Mouse (Mus musculus) retina, postnatal 7 days (tissue): ENCODE results near the gene Tes3-ps.

ENCODE experiments used
- DNase-seq: peaks from one replicate; pipeline ENCODE4 v3.0.0-alpha.2; 2012; ENCODE audit warnings: low read depth, low spot score

Gene Tes3-ps

DNA sequence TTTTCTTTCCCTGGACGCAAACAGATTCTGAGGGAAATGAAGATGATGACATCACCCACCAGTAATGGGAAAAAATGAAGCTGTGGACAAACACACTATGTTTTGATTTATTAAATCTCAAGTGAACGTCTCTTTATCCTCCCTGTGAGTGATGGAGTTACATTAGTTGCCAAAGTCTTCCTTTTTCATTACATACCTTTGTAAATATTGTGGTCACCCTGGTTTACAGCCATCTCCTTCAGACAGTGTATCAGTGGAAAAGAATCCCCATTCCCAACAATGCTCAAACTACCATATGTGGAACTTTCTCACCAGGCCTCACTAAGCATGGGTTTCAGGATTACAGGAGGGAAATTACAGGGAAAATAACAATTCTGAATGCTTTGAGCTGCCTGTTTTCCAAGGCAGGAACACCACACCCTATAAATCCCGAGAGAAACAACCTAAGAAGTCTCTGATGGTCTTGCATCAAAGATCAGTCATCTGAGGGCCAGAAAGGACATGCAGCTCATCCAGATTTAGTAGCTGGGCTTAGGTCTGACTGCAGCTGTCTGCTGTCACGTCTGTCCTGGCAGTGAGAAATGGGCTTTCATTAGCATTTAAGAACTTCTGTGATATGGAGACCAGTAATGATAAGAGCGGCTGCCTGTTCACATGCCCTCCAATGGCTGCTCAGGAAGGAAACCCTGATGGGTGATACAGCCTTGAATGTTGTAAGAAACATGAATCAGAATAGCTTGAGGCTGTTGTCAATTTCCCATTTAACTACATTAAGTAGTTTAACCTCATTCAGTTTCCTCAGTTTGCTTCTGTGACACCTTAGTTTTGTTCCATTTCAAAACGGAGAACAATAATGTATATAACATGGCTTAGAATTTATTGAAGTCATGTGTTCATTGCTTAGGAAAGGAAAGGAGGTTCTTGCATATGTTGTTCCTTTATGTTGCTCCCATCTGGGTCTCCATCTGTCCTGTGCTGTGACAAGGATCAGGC lies at the start of gene Tes3-ps:
Tes3-ps (plus strand) TSS at position 943 of the 993 bp plus-strand sequence.
- DNase-seq: no peak

DNA sequence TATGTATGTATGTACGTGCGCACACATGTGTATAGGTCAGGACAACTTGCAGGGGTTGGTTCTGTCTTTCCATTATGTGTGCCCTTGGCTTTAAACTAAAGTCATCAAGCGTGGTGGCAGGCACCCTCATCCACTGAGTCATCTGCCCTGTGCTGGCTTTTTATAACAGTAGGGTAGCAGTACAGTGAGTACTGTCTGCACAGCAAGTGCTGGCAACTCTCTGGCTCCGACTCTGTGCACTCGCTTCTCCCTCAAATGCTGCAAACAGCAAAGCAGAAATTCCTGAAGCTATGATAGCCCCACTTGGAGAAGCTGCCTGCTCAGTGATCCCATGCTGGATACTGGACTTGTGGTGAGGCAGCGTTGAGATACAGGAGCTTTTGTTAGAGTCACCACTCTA lies 48.7 kb upstream of the Tes3-ps start:
- no peak for DNase-seq

DNA sequence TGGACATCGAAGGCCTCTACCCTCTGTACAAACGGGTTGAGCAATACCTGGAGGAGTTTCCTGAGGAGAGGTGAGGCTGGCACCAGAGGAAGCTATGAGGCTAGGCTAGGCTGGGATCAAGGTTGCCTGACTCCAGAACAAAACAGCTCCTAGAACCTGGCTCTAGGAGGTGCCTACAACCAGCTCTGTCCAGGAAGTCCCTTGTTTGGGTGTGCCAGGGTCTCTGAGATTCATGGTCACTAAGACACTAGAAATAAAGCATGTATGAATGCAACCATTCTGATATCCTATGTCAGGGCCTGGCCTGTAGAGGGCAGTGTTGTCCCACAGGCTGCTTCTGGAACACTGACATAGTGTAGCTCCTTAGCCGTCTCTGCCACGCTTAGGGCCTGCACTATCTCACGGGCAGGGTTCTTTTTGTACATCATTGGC lies 43.8 kb upstream of the Tes3-ps start:
- peak; percentile 66 for DNase-seq

DNA sequence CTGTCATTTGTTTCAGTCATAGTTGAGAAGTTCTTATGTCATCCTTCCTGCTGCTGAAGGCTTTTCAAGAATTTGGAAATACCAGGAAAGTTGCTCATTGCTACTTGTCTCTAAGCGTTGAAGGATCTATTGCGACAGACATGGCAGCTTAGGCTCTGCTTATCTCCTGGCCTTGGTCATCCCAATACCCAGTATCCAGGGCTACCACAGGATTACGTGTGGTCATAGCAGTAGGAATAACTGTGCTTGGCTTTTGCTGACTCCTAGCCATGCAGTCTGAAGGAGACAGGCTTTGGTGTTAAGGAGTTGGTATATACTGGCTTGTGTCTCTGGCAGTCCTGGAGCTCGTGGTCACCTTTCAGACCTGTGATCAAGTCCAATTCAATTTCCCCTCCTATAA lies 32.8 kb upstream of the Tes3-ps start:
- DNase-seq: no peak

DNA sequence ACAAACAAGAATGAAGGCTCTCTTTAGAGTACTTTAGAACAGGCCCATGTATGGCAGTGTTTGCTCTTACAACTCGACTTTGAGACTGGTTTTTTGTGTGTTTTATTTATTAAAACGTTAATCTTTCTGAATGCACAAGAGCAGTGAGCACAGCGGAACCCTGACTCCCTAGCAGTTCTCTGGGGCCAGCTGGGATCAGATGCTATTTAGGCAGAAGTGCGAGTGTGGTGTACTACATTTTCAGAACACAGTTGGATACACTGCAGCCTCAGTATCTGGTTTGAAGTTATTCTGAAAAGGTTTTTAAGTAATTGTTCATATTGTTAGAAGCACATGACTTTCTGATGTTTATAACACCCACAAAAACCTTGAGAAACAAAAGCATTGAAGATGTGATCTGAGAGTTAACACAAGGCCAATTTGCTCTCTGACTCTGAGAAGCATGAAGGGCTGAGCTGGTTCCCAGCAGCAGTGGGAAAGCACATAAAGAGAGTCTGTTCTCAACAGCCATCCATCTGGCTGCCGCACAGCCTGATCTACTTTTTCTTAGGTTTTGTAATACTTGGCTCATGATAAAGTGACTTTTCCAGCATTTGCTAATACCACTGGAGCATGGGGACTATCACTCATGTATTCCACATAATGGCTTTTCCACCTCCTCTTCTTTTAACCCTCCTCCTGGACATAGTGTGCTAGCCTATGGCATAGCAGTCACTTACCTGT lies 32.3 kb upstream of the Tes3-ps start:
- DNase-seq: no peak

DNA sequence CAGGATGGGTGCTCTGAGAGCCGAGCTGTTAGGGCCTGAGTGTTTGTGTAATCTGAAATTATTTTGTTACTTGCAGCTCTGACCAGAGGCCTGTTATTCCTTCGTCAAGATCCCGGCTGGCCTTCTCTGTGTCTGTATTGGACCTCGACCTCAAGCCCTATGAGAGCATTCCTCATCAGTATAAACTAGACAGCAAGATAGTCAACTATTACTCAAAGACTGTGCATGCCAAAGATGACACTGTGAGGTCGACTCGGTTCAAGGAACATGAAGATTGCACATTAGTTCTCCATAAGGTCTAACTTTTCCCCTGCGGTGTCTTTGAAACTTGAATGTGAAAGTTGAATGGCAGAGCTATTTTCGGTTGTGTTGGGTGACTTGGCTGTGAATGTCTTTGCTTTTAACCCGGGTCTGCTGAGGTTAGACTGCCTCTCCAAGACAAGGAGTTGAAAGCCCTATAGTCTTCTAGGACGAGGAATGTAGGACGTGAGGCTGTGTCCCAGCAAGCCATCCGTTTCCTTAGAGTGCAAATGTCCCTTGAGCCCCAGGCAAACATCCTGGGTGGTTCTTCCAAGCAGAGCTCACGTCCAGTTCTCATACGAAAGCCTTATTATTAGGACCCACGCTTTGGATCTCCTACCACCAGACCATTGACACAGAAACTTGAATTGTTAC lies 31.5 kb upstream of the Tes3-ps start:
- DNase-seq: no peak

DNA sequence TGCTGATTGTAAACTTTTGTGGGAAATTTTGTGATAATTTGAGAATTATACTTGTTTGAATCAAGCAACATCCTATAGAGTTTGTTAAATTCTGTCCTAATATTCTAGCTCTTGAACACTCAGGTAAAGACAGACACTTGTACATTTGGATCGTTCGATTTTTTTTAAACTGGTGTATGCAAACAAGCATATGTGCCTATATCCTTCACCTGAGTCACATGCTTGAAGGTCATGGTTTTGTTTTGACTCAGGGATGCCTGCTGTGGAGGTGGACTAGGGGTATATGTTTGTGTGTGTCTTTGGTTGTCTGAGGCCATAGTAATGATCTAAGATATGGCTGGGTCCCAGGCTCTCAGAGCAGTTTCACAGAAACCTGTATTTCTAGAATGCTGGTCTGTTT lies 30.2 kb upstream of the Tes3-ps start:
- DNase-seq: no peak

DNA sequence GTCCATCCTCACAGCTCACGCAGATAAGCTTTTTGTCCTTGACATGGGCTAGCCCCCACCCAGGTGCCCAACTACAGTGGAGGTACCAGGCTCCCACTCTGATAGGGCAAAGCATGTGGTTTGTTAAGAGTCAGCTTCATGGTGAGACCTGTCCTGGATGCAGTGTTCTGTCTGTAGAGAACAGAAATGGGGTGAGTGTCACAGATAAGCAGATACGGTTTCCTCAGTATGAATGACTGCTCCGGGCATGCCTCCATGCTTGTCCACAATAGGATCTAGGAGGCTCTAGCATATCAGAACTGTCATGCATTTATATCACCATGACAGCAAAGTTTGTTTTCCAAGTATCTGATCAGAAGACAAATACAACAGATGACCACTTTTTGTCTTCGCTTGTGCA lies 27.2 kb upstream of the Tes3-ps start:
- DNase-seq: no peak

DNA sequence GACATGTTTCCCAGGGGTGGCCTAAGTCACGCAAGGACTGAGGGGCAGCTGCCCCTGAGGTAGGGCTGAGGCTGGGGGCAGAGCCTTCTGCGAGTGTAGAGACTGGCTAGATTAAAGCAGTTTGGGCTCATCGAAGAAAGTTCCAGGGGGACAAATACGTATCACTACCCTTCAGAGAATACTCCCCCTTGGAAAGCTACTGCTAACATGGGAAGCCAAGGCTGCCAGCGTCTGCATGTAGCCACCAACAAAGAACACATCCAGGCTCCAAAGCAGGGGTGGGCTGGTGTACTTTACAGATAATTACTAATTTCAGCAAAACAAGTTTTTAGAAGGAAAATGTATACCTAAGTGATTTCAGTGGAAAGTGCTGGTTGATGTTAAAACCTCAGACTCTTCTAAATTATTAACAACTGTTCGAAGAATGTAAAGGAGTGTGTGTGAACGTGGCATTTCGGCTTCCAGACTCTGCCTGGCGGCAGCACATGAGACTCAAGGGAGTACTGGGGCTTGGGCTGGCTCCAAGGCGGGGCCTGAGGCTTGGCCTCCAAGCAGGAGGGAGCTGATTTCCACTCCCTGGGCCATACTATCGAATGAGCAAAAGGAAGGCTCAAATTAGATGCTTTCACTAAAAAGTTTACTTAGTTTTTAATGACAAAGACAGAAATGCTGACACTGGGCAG lies 26.6 kb upstream of the Tes3-ps start:
- DNase-seq: no peak

DNA sequence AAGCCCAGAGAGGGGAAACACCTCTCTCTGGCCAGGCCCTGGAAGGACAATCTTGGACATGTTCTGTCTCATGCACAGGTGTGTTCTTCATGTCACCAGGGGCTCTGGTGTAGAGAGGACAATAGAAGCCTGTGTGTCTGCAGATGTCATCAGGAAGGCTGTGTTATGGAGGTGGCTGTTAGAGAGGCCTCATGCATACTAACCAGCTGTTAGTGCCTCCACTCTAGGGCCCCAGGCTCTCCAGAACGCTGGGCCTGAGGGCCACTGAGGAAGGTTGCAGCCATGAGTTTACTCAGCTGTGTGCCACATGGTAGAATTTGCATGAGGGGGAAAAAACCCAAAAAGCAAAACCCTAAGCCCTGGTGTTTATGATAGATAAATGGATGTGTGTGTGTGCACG lies 25.5 kb upstream of the Tes3-ps start:
- no peak for DNase-seq

DNA sequence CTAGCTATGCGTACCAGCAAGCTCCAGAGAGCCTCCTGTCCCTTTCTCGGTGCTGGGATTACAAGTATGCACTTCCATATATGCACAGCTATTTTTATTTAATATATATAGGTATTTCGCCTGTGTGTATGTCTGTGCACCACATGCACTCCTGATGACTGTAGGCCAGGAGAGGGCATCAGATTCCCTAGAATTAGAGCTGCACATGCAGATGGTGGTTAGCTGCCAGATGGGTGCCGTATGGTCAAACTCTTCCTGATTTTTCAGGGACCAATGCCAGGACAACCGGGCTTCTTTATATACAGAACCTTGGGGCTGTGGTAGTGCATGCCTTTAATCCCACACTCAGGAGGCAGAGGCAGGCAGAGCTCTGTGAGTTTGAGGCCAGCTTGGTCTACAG lies 24.1 kb upstream of the Tes3-ps start:
- no peak for DNase-seq

DNA sequence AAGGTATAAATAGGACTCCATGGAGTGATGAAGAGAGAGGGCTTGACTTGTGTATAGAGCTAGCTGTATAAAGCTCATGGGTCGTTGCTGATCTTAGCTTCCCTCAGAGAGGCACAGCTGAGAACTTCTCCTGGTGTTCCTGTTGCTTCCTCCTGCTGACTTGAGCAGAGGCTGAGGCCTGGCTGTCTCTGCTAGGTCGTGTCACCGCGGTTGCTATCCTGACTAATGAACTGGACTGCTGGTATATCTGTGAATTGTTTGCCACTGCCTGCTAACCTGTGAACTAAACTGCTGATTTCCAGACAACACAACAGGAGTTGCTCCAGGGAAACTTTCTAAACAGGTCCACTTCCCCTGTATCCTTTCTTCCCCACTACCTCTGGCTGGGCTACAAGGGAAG lies 22.8 kb upstream of the Tes3-ps start:
- no peak for DNase-seq

DNA sequence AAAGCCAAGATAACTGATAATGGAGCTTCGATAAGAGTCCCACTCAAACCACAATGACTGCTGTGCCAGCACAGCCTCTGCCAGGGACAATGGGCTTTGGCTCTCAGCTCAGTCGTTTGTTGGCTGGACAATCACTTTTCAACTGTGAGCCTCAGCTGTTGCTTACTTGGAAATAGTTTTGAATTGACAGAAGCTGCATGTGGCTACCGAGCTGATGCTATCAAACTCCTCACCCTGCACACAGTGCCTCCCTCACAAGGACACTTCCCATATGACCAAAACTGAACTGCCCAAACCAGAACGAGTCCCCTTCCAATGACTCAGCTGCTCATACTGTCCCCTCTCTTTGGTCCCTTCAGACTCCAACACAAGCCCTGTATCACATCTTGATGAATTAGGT lies 22.3 kb upstream of the Tes3-ps start:
- DNase-seq: no peak

DNA sequence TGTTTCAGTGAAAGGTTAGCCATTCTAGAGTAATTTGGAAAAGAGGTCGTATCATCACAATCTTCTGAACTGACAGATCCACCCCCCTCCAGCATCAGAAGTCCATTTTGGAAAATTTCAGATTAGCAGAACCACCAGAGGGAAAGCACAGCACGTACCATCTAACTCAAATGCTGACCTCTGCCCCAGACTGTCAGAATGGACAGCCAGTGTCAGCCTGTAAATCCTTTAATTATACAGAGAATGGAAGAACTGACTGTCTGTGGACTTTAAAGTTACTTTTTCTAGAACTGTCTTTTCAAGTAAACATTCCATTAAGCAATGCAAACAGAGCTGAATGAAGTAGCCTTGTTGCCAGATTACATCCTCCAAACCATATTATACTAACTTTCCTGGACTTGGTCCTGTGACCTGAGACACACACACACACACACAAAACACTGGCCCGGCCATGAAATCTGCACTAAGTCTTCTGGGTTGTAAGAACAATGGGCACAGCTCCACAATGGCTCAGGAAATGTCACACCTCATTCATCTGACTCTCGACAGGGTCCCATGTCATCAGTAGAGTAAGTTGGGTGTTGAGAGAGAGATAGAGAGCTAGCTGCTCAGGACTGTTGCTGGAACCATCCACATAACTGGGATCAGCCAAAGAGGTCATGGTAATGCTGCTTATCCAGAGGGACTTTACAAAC lies 21.0 kb upstream of the Tes3-ps start:
- no peak for DNase-seq

DNA sequence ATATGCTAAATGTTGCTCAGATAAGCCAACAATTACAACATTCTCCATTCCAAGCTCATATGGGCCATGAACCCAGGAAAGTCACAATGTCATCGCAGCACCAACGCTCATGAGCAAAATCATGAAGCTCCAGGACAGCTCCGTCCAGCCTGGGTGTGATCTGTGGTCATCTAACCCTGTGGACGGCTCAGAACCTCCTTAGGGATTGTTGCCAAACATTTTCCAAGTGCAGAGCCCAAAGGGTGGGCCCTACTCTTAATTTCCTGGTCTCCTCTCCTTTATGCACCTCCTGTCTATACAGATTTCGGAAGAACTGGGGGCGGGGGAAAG lies 20.5 kb upstream of the Tes3-ps start:
- DNase-seq: no peak

DNA sequence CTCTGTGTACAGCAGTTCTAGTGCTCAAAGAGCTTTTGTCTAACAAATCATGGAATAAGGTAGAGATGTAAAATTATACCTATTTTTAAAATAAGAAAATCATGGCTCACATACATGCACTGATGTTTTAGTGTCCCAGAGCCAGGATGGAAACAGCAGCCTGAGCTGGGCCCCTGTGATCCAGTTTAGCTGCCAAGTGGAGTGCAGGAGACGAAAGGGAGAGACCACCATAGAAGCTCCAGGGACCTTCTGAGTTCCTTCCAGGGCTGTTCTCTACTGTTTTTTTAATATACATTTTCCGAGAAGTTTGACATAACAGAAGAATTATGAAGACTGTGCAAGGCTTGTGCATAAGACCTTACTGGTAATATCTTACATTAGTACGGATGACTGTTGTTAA lies 15.2 kb upstream of the Tes3-ps start:
- DNase-seq: no peak

DNA sequence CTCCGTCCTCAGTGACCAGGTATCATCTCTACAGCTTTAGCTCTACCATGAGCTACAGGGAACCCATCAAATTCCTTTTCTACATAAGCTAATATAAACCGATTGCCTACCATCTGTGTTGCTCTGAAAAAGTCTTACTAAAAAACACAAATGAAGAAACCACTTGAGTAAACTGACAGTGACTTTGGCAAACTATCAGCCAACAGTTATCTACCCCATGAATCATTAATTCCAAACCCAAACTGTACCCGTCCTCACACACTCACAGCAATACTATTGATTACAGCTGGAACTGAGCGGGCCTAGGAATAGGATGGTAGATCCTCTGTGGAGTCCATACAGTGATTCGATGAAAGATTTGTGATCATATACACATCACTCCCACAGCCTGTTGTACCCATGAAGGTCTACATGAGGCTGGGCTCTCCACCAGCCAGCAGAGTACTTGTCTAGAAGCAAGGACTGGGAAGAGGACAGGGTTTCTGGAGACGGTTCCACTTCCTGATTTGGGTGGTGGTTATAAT lies 14.2 kb upstream of the Tes3-ps start:
- no peak for DNase-seq

DNA sequence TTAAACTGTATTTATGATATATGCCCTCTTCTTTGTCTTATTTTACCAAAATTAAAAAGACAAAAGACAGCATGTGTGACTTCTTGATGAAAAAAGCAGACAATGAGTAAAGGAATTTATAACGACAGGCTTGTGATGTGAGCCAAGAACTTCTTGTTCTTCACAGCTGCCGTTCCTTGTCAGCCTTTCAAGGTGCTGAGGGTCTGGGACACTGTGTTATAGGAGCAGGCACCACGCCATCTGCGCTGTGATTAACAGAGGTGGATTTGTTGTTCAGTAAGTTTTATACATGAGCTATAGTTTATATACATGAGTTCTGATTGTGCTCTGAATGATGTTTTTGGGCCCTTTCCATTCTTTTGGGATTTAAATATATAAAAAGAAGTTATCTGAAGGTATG lies 13.7 kb upstream of the Tes3-ps start:
- DNase-seq: no peak

DNA sequence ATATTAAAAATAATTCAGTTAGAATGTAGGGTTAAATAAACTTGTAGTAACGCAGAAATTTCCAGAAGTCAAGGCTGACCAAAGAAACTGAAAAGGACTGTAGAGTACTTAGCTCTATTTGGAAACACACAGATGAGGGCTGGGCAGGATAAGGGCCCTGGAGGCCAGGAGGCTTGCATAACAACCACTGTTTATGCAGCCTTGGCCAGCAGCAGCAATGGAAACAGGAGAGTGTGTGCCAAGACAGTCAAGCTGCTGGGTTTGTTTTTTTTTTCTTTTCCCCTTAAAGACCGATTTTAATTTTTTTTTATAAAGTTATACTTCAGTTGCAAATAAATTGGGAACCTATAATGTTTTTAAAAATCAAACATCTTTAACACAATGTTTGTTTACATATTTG lies 13.1 kb upstream of the Tes3-ps start:
- no peak for DNase-seq

DNA sequence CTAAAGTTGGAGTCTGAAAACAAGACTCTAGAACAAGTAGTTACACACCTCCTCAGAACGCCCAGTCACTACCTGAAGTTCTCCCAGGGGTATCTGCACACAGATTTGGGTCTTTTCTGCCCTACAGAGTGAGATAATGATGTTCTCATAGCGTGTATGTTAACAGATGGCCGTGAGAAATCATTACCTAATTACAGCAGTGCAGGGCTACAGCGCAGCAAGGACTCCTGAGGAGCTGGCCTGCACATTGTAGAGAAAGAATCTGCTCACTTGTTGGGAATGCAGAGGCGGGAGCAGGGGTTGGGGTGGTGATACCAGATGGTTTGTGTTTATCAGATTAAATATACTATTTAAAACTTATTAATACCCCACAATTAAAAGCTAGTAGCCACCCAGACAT lies 12.6 kb upstream of the Tes3-ps start:
- no peak for DNase-seq

DNA sequence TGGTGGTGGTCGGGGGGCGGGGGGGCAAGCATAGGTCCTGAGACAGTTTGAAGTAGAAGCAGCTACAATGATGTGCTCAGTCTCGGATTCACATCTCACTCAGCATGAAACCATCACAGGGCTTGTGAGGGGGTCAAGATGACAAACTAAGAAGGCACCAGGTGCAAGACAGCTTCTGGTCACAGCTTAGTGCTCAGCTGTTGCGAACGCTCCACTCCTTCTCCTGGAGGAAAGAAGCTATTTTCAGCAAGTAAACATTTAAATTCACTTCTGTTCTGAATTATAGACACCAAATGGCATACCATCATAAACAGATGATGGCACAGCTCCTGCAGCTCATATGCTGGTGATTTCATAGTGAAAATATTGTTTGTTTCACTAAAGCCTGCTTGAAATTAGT lies 7.7 kb upstream of the Tes3-ps start:
- no peak for DNase-seq
